29 mouse cellular contexts compared by ENCODE assay signal in the genomic region with DNA sequence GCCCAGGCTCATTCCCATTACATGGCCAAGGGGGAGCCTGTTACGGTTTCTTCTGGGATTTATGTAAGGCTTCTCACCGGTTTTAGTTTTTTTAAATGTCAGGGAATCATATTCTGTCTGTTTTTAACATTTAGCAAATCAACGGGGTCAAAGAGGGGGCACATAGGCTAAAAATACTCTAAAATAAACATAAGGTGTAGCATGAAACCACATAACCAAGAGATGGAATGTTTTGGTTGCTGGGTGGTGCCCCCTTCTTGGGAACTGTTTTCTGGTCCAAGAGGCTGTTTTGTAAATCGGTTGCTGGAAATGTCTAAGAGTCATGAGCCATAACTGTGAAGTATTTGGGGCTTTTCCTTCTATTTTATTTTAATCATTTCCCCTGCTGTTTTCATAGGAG. TPM values are rescaled to one million over a fixed set of nuclear protein-coding genes. Genes with fewer than 3 reads are reported as not detected.
A peak's percentile ranks its signal among the peaks of the same experiment; 100 is the strongest.
DNase-seq lines count a peak whose midpoint lies in the region; ATAC-seq and TF ChIP-seq lines count a peak whose summit lies in the region.
"Had no signal": no experiment of that assay in that cellular context is flagged by ENCODE, and none has a peak within 500 bp of the region (broad histone marks: within the 10 kb centered on the region; RNA-seq: fewer than 3 reads in every experiment).

No protein-coding gene starts in this region.

- H3K9me3 ChIP-seq in lung, embryonic 14.5 days (ENCODE audit: low read depth, low read length): no peaks in the 10 kb centered on the region
- H3K9me3 ChIP-seq in liver, embryonic 16.5 days (replicated peaks; ENCODE audit: control insufficient read depth, low read length): no peaks in the 10 kb centered on the region
- H3K9me3 ChIP-seq: forebrain, embryonic 13.5 days; midbrain, embryonic 15.5 days had no signal

- no peak for ATAC-seq in lung, embryonic 14.5 days (ENCODE audit: insufficient read depth)
- peak; percentile 29 for ATAC-seq in Patski
- ATAC-seq in liver, embryonic 16.5 days (ENCODE audit: low read depth): no peak
- ATAC-seq: forebrain, embryonic 13.5 days; hindbrain, embryonic 16.5 days; intestine, embryonic 16.5 days; midbrain, embryonic 15.5 days had no signal

- no peak for TF ChIP-seq POLR2A in kidney, adult 2 months (IDR thresholded peaks at IDR 0.05; ENCODE audit: low read depth, low read length)
- TF ChIP-seq POLR2A in lung, adult 2 months (IDR thresholded peaks at IDR 0.05; ENCODE audit: borderline replicate concordance, extremely low read depth, low read depth, low read length): no peak

- no peak for DNase-seq in kidney, adult 2 months
- no peak for DNase-seq in kidney, adult 18-20 months
- no peak for DNase-seq in lung, embryonic 14.5 days
- no peak for DNase-seq in lung, adult 2 months
- peak; percentile 97 for DNase-seq in Patski (ENCODE audit: low read depth, low spot score)
- no peak for DNase-seq in thymus, postnatal 0 days (ENCODE audit: low spot score)
- DNase-seq in left cerebral cortex, adult 18-20 months (ENCODE audit: low spot score in 2 of 2): no peak
- DNase-seq: cerebellum, adult 18-20 months; cerebellum, postnatal 25 days; embryo, embryonic 11 days; kidney, postnatal 14 days; thymus, adult 2 months had no signal

- CTCF ChIA-PET in Patski (lab: Charles Lee): interaction anchor here (1.0 to 1.7 kb wide), 7 partner anchors 9 to 66 kb away, joined by 3 to 7 read pairs (median 4); no protein-coding TSS in a partner anchor

- 0 out of 2 replicates have a peak overlapping the region, but pooled peaks have one; percentile 3 for H3K27ac ChIP-seq in kidney, adult 2 months (ENCODE audit: insufficient read depth, low read depth, low read length)
- H3K27ac ChIP-seq in lung, embryonic 14.5 days (ENCODE audit: low read depth): peak overlapping the region; percentile 52
- H3K27ac ChIP-seq in liver, embryonic 16.5 days (ENCODE audit: low read length): peak overlapping the region; percentile 59; the same call in 1 of the 2 replicates
- H3K27ac ChIP-seq: forebrain, embryonic 13.5 days; midbrain, embryonic 15.5 days had no signal

- no peak for TF ChIP-seq CTCF in kidney, adult 2 months (conservative IDR thresholded peaks at IDR 0.05; ENCODE audit: insufficient read depth, insufficient read length, low read depth, low read length)
- TF ChIP-seq CTCF in lung, embryonic 14.5 days (IDR thresholded peaks at IDR 0.05; ENCODE audit: low read depth): no peak
- no peak for TF ChIP-seq CTCF in lung, adult 2 months (IDR thresholded peaks at IDR 0.05; ENCODE audit: insufficient read depth, low read length)
- no peak for TF ChIP-seq CTCF in Patski (IDR thresholded peaks at IDR 0.05)

- H3K4me2 ChIP-seq in lung, embryonic 14.5 days: no peak overlapping the region
- H3K4me2 ChIP-seq in liver, embryonic 16.5 days (ENCODE audit: low read depth, low read length): no peak overlapping the region
- H3K4me2 ChIP-seq: forebrain, embryonic 13.5 days; midbrain, embryonic 15.5 days had no signal

- H3K4me1 ChIP-seq in kidney, adult 2 months (ENCODE audit: control insufficient read depth, insufficient read depth, low read length): peaks cover 42% of the 10 kb centered on the region
- H3K4me1 ChIP-seq in lung, embryonic 14.5 days (ENCODE audit: insufficient read depth): no peaks in the 10 kb centered on the region
- 0 out of 2 replicates have a peak, but pooled peaks cover 3% of the 10 kb centered on the region for H3K4me1 ChIP-seq in lung, adult 2 months (ENCODE audit: control insufficient read depth, insufficient read depth, low read length)
- H3K4me1 ChIP-seq in liver, embryonic 16.5 days (ENCODE audit: control insufficient read depth, low read depth, low read length): peaks cover 3% of the 10 kb centered on the region

- 48% methylated on average over 4 of the region's 4 CpGs for WGBS in kidney, adult 2 months
- 47% methylated on average over 4 of the region's 4 CpGs for WGBS in lung, embryonic 14.5 days
- WGBS in lung, adult 2 months: 49% methylated on average over 4 of the region's 4 CpGs
- 74% methylated on average over 4 of the region's 4 CpGs for WGBS in liver, embryonic 16.5 days (ENCODE audit: insufficient replicate concordance)

- no peak overlapping the region for H3K9ac ChIP-seq in lung, embryonic 14.5 days
- H3K9ac ChIP-seq in liver, embryonic 16.5 days (ENCODE audit: low read depth, low read length): no peak overlapping the region
- H3K9ac ChIP-seq: forebrain, embryonic 13.5 days; midbrain, embryonic 15.5 days had no signal

- H3K36me3 ChIP-seq in kidney, adult 2 months (ENCODE audit: control insufficient read depth, insufficient read depth, low read length): 0 out of 2 replicates have a peak, but pooled peaks cover 2% of the 10 kb centered on the region
- peaks cover 89% of the 10 kb centered on the region for H3K36me3 ChIP-seq in lung, embryonic 14.5 days (ENCODE audit: insufficient read depth)
- H3K36me3 ChIP-seq in liver, embryonic 16.5 days (ENCODE audit: control insufficient read depth, insufficient read depth): peaks cover 19% of the 10 kb centered on the region
- H3K36me3 ChIP-seq: midbrain, embryonic 15.5 days had no signal

- no peak overlapping the region for H3K4me3 ChIP-seq in kidney, adult 2 months (ENCODE audit: insufficient read depth, low read depth, low read length)
- H3K4me3 ChIP-seq in lung, embryonic 14.5 days (ENCODE audit: low read depth, low read length): no peak overlapping the region
- no peak overlapping the region for H3K4me3 ChIP-seq in lung, adult 2 months (replicated peaks; ENCODE audit: extremely low read depth, low read depth, low read length)
- H3K4me3 ChIP-seq in liver, embryonic 16.5 days (ENCODE audit: low read depth, low read length): no peak overlapping the region
- H3K4me3 ChIP-seq: forebrain, embryonic 13.5 days; midbrain, embryonic 15.5 days; myocyte had no signal

- H3K27me3 ChIP-seq in kidney, adult 2 months (replicated peaks; ENCODE audit: control insufficient read depth, insufficient read depth, low read length): no peaks in the 10 kb centered on the region
- no peaks in the 10 kb centered on the region for H3K27me3 ChIP-seq in lung, embryonic 14.5 days (ENCODE audit: insufficient read depth, low read length)
- H3K27me3 ChIP-seq in Patski: no peaks in the 10 kb centered on the region
- no peaks in the 10 kb centered on the region for H3K27me3 ChIP-seq in liver, embryonic 16.5 days (ENCODE audit: control insufficient read depth, insufficient read depth, low read depth, low read length)
- H3K27me3 ChIP-seq: CH12.LX; forebrain, embryonic 13.5 days; midbrain, embryonic 15.5 days had no signal

- in situ Hi-C loops in Patski (cut with MboI; ENCODE audit: low pct_unique_long_range_greater_than_20kb): loop anchor here (5.0 kb wide), 1 partner anchor 91 kb away; no protein-coding TSS in a partner anchor

- POLR2A ChIA-PET in Patski (lab: Charles Lee): interaction anchor here (0.6 kb wide), 1 partner anchor 143 kb away, joined by 4 read pairs; no protein-coding TSS in a partner anchor

RNA-seq across cellular contexts. Expression of a gene that starts 52.0 kb away (rescaled TPM):
- polyA plus RNA-seq in kidney, adult 2 months (2012; rRNA removed): not detected in 2 replicates
- not detected in 2 replicates for polyA plus RNA-seq in lung, embryonic 14.5 days (2014; fragmentation: Nextera tagmentation; extraction: Ambion mirVana)
- not detected in 2 replicates for polyA plus RNA-seq in lung, adult 2 months (2012; rRNA removed)
- 0.01 TPM for polyA plus RNA-seq in Patski (2021)
- polyA plus RNA-seq in liver, embryonic 16.5 days (2015; fragmentation: Nextera tagmentation; extraction: Ambion mirVana): not detected in 2 replicates
- not detected in 2 replicates for polyA plus RNA-seq in thymus, postnatal 0 days (2015; fragmentation: Nextera tagmentation; extraction: Ambion mirVana)
- not detected for total RNA-seq in left cerebral cortex, adult 18-20 months (2021)
- total RNA-seq: adrenal gland, adult 18-20 months; adrenal gland, postnatal 4 days; CH12.LX; gastrocnemius, postnatal 4 days; layer of hippocampus, postnatal 10 days; MEL had no signal
- polyA plus RNA-seq: forebrain, embryonic 13.5 days; heart, embryonic 16.5 days; hindbrain, embryonic 16.5 days; intestine, embryonic 16.5 days; midbrain, embryonic 15.5 days; myocyte; neural tube, embryonic 14.5 days; spleen, adult 2 months; stomach, embryonic 14.5 days; thymus, adult 2 months; urinary bladder, adult 2 months had no signal

Comparison
In these comparisons a context has a peak if more than half of its experiments do, and no peak if none do; other contexts are left out.
1. H3K27ac ChIP-seq: peak in every context shown above with its lines; median percentile 59 in liver, embryonic 16.5 days; 52 in lung, embryonic 14.5 days; 3 in kidney, adult 2 months.